In the genomic region with DNA sequence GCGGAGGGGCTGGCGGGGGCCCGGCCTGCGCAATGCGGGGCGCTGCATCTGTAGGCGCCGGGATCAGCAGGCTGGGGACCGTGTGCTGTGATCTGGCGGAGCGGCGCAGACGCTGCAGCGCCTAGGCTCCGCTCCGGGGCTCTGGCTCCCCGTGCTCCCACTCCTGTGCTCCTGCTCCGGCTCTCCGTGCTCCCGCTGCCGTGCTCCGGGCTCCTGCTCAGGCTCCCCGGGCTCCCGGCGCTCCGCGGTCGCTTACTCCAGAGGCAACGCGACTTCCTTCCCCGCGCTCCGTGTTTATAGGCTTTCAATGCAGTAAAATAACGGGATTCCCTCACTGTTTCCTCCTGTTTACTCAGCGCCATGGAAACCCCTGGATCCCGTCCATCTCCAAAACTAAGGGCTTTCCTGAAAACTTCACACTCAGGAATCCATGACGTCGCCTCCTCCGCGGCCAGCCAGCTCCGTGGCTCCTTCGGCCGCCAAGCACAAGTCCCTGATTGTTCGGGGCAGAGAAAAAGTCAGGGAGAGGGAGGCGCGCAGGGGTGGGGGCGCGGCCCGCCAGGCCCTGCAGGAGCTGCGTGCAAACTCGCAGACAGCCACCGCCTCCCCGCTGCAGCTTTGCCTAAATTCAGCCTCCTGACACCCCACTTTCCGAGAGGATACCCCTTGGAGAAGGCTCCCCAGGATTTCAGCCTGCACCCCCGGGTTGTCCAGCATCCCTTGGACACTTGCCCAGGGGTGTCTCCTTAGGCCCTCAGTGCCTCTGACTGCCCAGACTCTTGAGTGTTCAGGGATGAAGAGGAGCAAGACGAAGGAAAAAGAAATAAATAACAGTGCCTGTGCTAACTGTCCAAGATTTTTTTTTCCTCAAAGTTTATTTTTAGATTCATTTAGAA, we compare ENCODE assay signal across 8 mouse cellular contexts. TPM values are rescaled to one million over a fixed set of nuclear protein-coding genes. Genes with fewer than 3 reads are reported as not detected.
DNase-seq lines count a peak whose midpoint lies in the region; ATAC-seq and TF ChIP-seq lines count a peak whose summit lies in the region.

A gene (minus strand): TSS at position 167 of the 896 bp plus-strand sequence.

- TF ChIP-seq CTCF in spleen, adult 2 months (IDR thresholded peaks at IDR 0.05; ENCODE audit: extremely low read depth, insufficient read depth, insufficient read length, insufficient replicate concordance), result no peak
- TF ChIP-seq CTCF in testis, adult 2 months (IDR thresholded peaks at IDR 0.05; ENCODE audit: control insufficient read depth, insufficient read depth, insufficient replicate concordance, low read depth, low read length), result no peak

- ATAC-seq in embryonic facial prominence, embryonic 14.5 days (ENCODE audit: low read depth), result peak; percentile 88
- ATAC-seq in limb, embryonic 12.5 days (ENCODE audit: insufficient number of reproducible peaks, insufficient read depth, low FRiP score, low TSS enrichment, low read depth), result peak; percentile 60
- ATAC-seq in midbrain, embryonic 16.5 days, result peak; percentile 85

- no peaks in the 10 kb centered on the region for H3K36me3 ChIP-seq in spleen, adult 2 months (ENCODE audit: control insufficient read depth, insufficient read depth, low read length)
- no peaks in the 10 kb centered on the region for H3K36me3 ChIP-seq in embryonic facial prominence, embryonic 14.5 days (ENCODE audit: control insufficient read depth, insufficient read depth, low read length)
- no peaks in the 10 kb centered on the region for H3K36me3 ChIP-seq in limb, embryonic 12.5 days
- no peaks in the 10 kb centered on the region for H3K36me3 ChIP-seq in midbrain, embryonic 16.5 days (ENCODE audit: control insufficient read depth, insufficient read depth, low read length)
- no peaks in the 10 kb centered on the region for H3K36me3 ChIP-seq in testis, adult 2 months (ENCODE audit: control insufficient read depth, insufficient read depth, low read length)

- no peak within 1 kb of the TSS for H3K27ac ChIP-seq in spleen, adult 2 months (ENCODE audit: insufficient read depth, low read length)
- peak within 1 kb of the TSS; percentile 86 for H3K27ac ChIP-seq in embryonic facial prominence, embryonic 14.5 days (replicated peaks; ENCODE audit: low read depth, low read length)
- peak within 1 kb of the TSS; percentile 94 for H3K27ac ChIP-seq in limb, embryonic 12.5 days
- H3K27ac ChIP-seq in midbrain, embryonic 16.5 days (ENCODE audit: low read length), result peak within 1 kb of the TSS; percentile 73
- no peak within 1 kb of the TSS for H3K27ac ChIP-seq in testis, adult 2 months (ENCODE audit: control insufficient read depth, insufficient read depth, low read depth, low read length)

- no peaks in the 10 kb centered on the region for H3K9me3 ChIP-seq in embryonic facial prominence, embryonic 14.5 days (ENCODE audit: control insufficient read depth, low read length)
- no peaks in the 10 kb centered on the region for H3K9me3 ChIP-seq in limb, embryonic 12.5 days
- no peaks in the 10 kb centered on the region for H3K9me3 ChIP-seq in midbrain, embryonic 16.5 days (replicated peaks; ENCODE audit: control insufficient read depth, low read length, poor library complexity, severe bottlenecking)

- H3K27me3 ChIP-seq in spleen, adult 2 months (ENCODE audit: control insufficient read depth, insufficient read depth, low read length), result peaks cover 15% of the 10 kb centered on the region
- H3K27me3 ChIP-seq in embryonic facial prominence, embryonic 14.5 days (replicated peaks; ENCODE audit: control insufficient read depth, insufficient read depth, low read length), result peaks cover 37% of the 10 kb centered on the region; the same call in 1 of the 2 replicates
- peaks cover 55% of the 10 kb centered on the region for H3K27me3 ChIP-seq in limb, embryonic 12.5 days
- peaks cover 7% of the 10 kb centered on the region; the same call in 1 of the 2 replicates for H3K27me3 ChIP-seq in midbrain, embryonic 16.5 days (ENCODE audit: control insufficient read depth, insufficient read depth, low read depth, low read length)
- peaks cover 4% of the 10 kb centered on the region for H3K27me3 ChIP-seq in testis, adult 2 months (ENCODE audit: control insufficient read depth, insufficient read depth, low read length)

- peak within 1 kb of the TSS; percentile 14; the same call in 1 of the 2 replicates for H3K4me3 ChIP-seq in spleen, adult 2 months (ENCODE audit: extremely low read depth, insufficient read depth, insufficient read length)
- H3K4me3 ChIP-seq in embryonic facial prominence, embryonic 14.5 days (ENCODE audit: low read depth, low read length), result peak within 1 kb of the TSS; percentile 50
- H3K4me3 ChIP-seq in limb, embryonic 12.5 days (replicated peaks), result peak within 1 kb of the TSS; percentile 57
- H3K4me3 ChIP-seq in midbrain, embryonic 16.5 days (ENCODE audit: low read depth, low read length), result peak within 1 kb of the TSS; percentile 63
- peak within 1 kb of the TSS; percentile 75 for H3K4me3 ChIP-seq in testis, adult 2 months (ENCODE audit: control insufficient read depth, low read depth, low read length)

- H3K9ac ChIP-seq in embryonic facial prominence, embryonic 14.5 days (ENCODE audit: low read depth, low read length), result peak within 1 kb of the TSS; percentile 70
- peak within 1 kb of the TSS; percentile 70 for H3K9ac ChIP-seq in limb, embryonic 12.5 days (replicated peaks)
- H3K9ac ChIP-seq in midbrain, embryonic 16.5 days (ENCODE audit: low read depth, low read length), result peak within 1 kb of the TSS; percentile 73

- DNase-seq in spleen, adult 2 months (ENCODE audit: low read depth in 1 of 2, low spot score in 2 of 2), result no peak
- no peak for DNase-seq in spleen, adult 12 weeks (ENCODE audit: low spot score)
- DNase-seq in embryonic facial prominence, embryonic 14.5 days (ENCODE audit: low spot score), result peak; percentile 94
- DNase-seq in heart, adult 9 months (ENCODE audit: low spot score in 2 of 2), result peak; percentile 92 to 94
- DNase-seq in kidney, adult 8-10 months, result peak; percentile 68 to 71

- no peak for TF ChIP-seq POLR2A in spleen, adult 2 months (IDR thresholded peaks at IDR 0.05; ENCODE audit: low read depth, low read length)
- TF ChIP-seq POLR2A in testis, adult 2 months (IDR thresholded peaks at IDR 0.05; ENCODE audit: control insufficient read depth, low read depth, low read length), result no peak

- H3K4me2 ChIP-seq in embryonic facial prominence, embryonic 14.5 days (ENCODE audit: low read depth, low read length), result peak within 1 kb of the TSS; percentile 80
- peak within 1 kb of the TSS; percentile 80 for H3K4me2 ChIP-seq in limb, embryonic 12.5 days
- H3K4me2 ChIP-seq in midbrain, embryonic 16.5 days (ENCODE audit: low read length), result peak within 1 kb of the TSS; percentile 82

- 18% methylated on average over 56 of the region's 56 CpGs for WGBS in spleen, adult 2 months
- 1% methylated on average over 41 of the region's 56 CpGs for WGBS in embryonic facial prominence, embryonic 14.5 days
- WGBS in limb, embryonic 12.5 days, result under 1% methylated on average over 56 of the region's 56 CpGs
- WGBS in midbrain, embryonic 16.5 days, result under 1% methylated on average over 41 of the region's 56 CpGs

- peaks cover 6% of the 10 kb centered on the region for H3K4me1 ChIP-seq in spleen, adult 2 months (ENCODE audit: control insufficient read depth, insufficient read depth, insufficient read length)
- peaks cover 20% of the 10 kb centered on the region for H3K4me1 ChIP-seq in embryonic facial prominence, embryonic 14.5 days (ENCODE audit: control insufficient read depth, insufficient read depth, low read length)
- H3K4me1 ChIP-seq in limb, embryonic 12.5 days (replicated peaks), result peaks cover 57% of the 10 kb centered on the region
- H3K4me1 ChIP-seq in midbrain, embryonic 16.5 days (ENCODE audit: control insufficient read depth, insufficient read depth, low read length), result peaks cover 20% of the 10 kb centered on the region
- peaks cover 8% of the 10 kb centered on the region for H3K4me1 ChIP-seq in testis, adult 2 months (ENCODE audit: control insufficient read depth, insufficient read depth, low read length)

RNA-seq across cellular contexts. Expression of the gene that starts here (rescaled TPM):
- polyA plus RNA-seq in spleen, adult 2 months (2012; rRNA removed), result 14.9 and 15.3 TPM in 2 replicates
- 5.7 and 5.8 TPM in 2 replicates for polyA plus RNA-seq in embryonic facial prominence, embryonic 14.5 days (2014; fragmentation: Nextera tagmentation; extraction: Ambion mirVana)
- polyA plus RNA-seq in limb, embryonic 12.5 days (2016; fragmentation: Nextera tagmentation; extraction: Ambion mirVana), result 5.3 and 5.5 TPM in 2 replicates
- polyA plus RNA-seq in midbrain, embryonic 16.5 days (2015; fragmentation: Nextera tagmentation; extraction: Ambion mirVana), result 3.8 and 4.5 TPM in 2 replicates
- polyA plus RNA-seq in testis, adult 2 months (2012; rRNA removed), result 2.1 and 2.2 TPM in 2 replicates

Comparison
In these comparisons a context has a peak if more than half of its experiments do, and no peak if none do; other contexts are left out.
1. DNase-seq: peak in embryonic facial prominence, embryonic 14.5 days (single experiment), heart, adult 9 months (2 of 2) and kidney, adult 8-10 months (2 of 2); none in spleen, adult 2 months (0 of 2) and spleen, adult 12 weeks (single experiment).
2. H3K27ac ChIP-seq: peak in embryonic facial prominence, embryonic 14.5 days (single experiment), limb, embryonic 12.5 days (single experiment) and midbrain, embryonic 16.5 days (single experiment); none in spleen, adult 2 months (single experiment) and testis, adult 2 months (single experiment).
3. H3K4me3 ChIP-seq: peak in every context shown above with its lines; median percentile 75 in testis, adult 2 months; 63 in midbrain, embryonic 16.5 days; 57 in limb, embryonic 12.5 days; 50 in embryonic facial prominence, embryonic 14.5 days; 14 in spleen, adult 2 months.
4. Peak in every context shown above with its lines, with median percentiles within 50 percentile points of each other: ATAC-seq, H3K4me2 ChIP-seq and H3K9ac ChIP-seq.